Mouse (Mus musculus) embryonic stem cell, embryonic (primary cell): ENCODE measurements around the gene Olfr399.

Experiments used
- CTCF ChIA-PET, 4 experiments: fragments of 300-600 bp in 2 of 4; fragments of 350-600 bp in 2 of 4; sonication (Branson Sonifier 250); formaldehyde crosslinking; loops; one replicate each; lab custom pipeline; 2022; ENCODE audit warnings: inconsistent platforms in 2 of 4; lab: Charles Lee
- POLR2A ChIA-PET, 4 experiments: fragments of 300-600 bp in 2 of 4; fragments of 350-600 bp in 2 of 4; sonication (Branson Sonifier 250); formaldehyde crosslinking; loops; one replicate each; lab custom pipeline; 2022; ENCODE audit warnings: antibody characterized with exemption in 4 of 4, inconsistent platforms in 1 of 4; lab: Charles Lee

The Olfr399 gene

DNA sequence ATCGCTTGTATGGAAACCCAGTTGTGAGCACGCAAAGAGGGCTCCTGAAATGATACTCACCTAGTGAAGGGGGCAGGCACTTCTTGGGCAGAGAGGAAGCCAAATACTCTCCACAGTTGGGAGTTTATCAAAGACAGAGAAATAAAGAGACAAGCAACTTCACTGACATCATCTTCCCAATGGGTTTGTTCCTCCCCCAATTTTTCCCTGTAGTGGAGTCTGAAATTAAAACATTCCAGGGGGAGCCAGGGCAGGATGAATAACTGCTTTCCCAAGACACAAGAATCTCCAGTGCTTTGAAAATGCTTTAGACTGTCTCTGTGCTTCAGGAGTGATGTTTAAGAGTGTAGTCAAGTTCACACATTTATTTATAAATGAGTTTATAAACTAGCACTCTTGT is at the start of gene Olfr399, which contains the start of gene Olfr139:
Gene Olfr399, minus strand, starts transcription at position 165 of the 400 bp plus-strand sequence.
Gene Olfr139, minus strand, starts transcription at position 101 of the 400 bp plus-strand sequence.
- POLR2A ChIA-PET, result interaction anchor here in 1 of 4 experiments (0.5 kb wide), 1 partner anchor 1023 kb away, joined by 4 read pairs; no protein-coding TSS in a partner anchor
- CTCF ChIA-PET, result no interaction called here

DNA sequence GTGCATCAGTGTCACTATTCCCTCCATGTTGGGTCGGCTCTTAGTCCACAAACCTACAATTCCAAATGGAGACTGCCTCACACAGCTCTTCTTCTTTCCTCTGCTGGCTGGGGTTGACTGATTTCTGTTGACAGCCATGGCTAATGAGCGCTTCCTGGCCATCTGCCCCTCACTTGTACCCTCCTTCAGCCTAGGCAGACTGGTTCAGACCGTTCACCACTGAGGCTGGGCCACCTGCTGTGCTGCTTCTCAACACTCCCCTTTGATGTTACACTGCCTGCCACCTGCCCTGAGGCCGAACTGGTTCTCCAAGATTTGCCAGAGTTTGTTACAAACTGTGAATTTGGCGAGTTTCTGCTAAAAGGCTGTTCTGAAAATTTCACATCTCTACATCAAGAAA is 48.7 kb upstream of the Olfr399 start:
- ChIA-PET CTCF (no interaction called here), POLR2A (no interaction called here)

DNA sequence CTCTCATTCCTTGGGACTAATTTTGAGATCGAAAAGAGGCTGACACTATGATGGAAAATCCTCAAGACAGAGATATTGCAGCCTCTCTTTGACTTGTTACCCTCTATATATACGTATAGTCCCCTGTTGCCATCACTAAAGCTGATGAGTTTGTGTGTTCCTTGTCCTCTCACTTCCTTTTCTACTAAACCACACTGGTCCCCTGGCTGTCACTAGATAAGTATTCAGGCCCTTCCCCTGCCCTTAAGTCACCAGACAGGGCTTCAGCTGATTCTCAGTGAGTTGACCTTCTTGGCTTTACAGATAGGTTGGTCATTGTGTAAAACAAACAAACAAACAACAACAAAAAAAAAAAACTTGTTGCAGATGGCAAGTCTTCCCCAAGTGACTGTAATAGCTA is 45.1 kb upstream of the Olfr399 start:
- ChIA-PET POLR2A (no interaction called here), CTCF (no interaction called here)

DNA sequence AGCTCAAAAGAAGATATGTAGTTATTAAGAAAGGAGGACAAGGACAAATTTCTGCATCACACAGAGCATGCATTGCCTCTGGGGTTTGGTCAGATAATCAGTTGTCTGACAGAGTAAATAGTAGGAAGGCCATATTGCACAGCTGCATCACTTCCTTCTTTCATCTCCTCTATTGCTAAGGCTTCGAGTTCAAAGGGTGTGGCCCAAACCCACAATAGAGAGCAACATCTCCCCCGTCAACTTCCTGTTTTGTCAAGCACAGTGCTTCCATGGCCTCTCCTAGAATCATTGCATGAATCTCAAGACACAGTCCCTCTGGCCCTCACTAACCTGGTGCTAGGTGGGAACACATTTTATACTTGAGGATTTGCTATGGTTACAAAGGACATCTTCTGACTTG is 44.3 kb upstream of the Olfr399 start:
- POLR2A ChIA-PET, result no interaction called here
- CTCF ChIA-PET, result no interaction called here

DNA sequence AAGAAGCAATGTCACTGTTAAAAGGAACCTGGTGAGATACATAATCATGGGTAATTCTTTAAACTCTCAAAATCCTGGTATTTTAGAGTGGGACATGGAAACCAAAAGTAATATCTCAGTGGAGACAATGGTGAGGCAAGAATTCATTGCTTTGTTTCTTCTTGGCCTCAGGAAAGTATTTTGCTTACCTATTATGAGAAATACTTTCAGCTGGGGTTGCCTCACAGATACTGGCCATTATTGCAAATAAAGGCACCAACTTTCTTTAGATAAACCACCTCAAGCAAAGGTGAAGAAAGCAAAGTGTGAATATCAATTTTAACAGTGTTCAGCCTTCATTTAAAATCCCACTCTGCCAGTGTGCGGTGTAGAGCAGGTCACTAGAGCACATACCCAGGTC is 13.2 kb upstream of the Olfr399 start, which contains the start of gene Zfp616:
Gene Zfp616, plus strand, starts transcription at position 301 of the 400 bp plus-strand sequence.
- CTCF ChIA-PET, result no interaction called here
- POLR2A ChIA-PET, result no interaction called here

DNA sequence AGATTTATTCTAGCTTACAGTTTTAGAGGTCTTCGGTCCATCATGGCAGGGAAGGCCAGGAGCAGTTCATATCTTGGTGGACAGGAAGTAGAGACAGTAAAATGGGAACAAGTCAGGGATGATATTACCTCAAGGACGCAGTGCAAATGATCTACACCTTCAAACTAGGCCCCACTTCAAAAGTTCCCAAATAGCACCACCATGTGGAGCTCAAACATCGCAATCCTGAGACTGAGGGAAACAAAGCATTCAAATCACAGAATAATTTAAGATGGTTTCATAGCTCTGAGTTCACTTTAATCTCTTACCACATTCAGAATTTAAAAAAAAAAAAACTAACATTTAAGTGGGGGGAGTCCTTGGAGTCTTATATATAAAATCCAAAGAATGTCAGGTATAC is 5.1 kb downstream of the Olfr399 start:
- POLR2A ChIA-PET, result interaction anchor here in 1 of 4 experiments (0.7 kb wide), 1 partner anchor 159 kb away, joined by 3 read pairs; no protein-coding TSS in a partner anchor
- CTCF ChIA-PET, result interaction anchor here in 3 of 4 experiments (0.6 to 1.6 kb wide), 2 partner anchors 320 to 322 kb away, joined by 4 to 5 read pairs (median 5); no protein-coding TSS in a partner anchor
